Mouse (Mus musculus) neural tube, embryonic 11.5 days (tissue): ENCODE results near the gene Onecut1. TPM values are rescaled to one million over a fixed set of nuclear protein-coding genes. Genes with fewer than 3 reads are reported as not detected.

ENCODE experiments used
- ATAC-seq: fragments of 200-750 bp; cut with Nextera tagmentation; 2 replicates; pipeline ENCODE4 v1.8.0; 2017; ENCODE audit warnings: moderate number of reproducible peaks, mild to moderate bottlenecking, moderate TSS enrichment, moderate library complexity; ENCODE audit not compliant: insufficient read depth, low FRiP score, low TSS enrichment
- DNase-seq: peaks from one replicate; pipeline ENCODE4 v3.0.0-alpha.2; 2015; ENCODE audit warnings: low spot score
- H3K27ac ChIP-seq: fragments of 300-500 bp; sonication (generic); 2 replicates; pipeline ENCODE4 v1.5.1; 2014; ENCODE audit warnings: low read depth, mild to moderate bottlenecking, low read length
- H3K27me3 ChIP-seq: fragments of 300-500 bp; sonication (generic); 2 replicates; pipeline ENCODE4 v1.6.1; 2014; ENCODE audit warnings: mild to moderate bottlenecking, low read length, mixed read lengths; ENCODE audit not compliant: control insufficient read depth, insufficient read depth
- H3K36me3 ChIP-seq: fragments of 300-500 bp; sonication (generic); 2 replicates; pipeline ENCODE4 v1.6.1; 2014; ENCODE audit warnings: mild to moderate bottlenecking, low read length, moderate library complexity, mixed read lengths; ENCODE audit not compliant: control insufficient read depth, insufficient read depth
- H3K4me1 ChIP-seq: fragments of 300-500 bp; sonication (generic); 2 replicates; pipeline ENCODE4 v1.6.1; 2014; ENCODE audit warnings: low read length, mixed read lengths; ENCODE audit not compliant: control insufficient read depth, insufficient read depth
- H3K4me2 ChIP-seq: fragments of 300-500 bp; sonication (generic); 2 replicates; pipeline ENCODE4 v1.6.1; 2014; ENCODE audit warnings: low read depth, mild to moderate bottlenecking, moderate library complexity
- H3K4me3 ChIP-seq: fragments of 300-500 bp; sonication (generic); 2 replicates; pipeline ENCODE4 v1.5.1; 2014; ENCODE audit warnings: low read depth, low read length
- H3K9ac ChIP-seq: fragments of 300-500 bp; sonication (generic); 2 replicates; pipeline ENCODE4 v1.6.1; 2014; ENCODE audit warnings: mild to moderate bottlenecking, low read length
- H3K9me3 ChIP-seq: fragments of 300-500 bp; sonication (generic); 2 replicates; pipeline ENCODE4 v1.6.1; 2016; ENCODE audit warnings: low read length; ENCODE audit not compliant: control insufficient read depth
- WGBS: fragments of 180-500 bp; shearing (Covaris S2); extraction: QIAGEN DNeasy Blood & Tissue Kit; methylation state at CpG from one replicate; pipeline ENCODE4 v1.1.7; 2014; 5-methylcytosine and 5-hydroxymethylcytosine counted together
- polyA plus RNA-seq: library from polyadenylated mRNA; unstranded; fragments of >200 nt; fragmentation: Nextera tagmentation; extraction: Ambion mirVana; gene quantifications from 2 replicates; pipeline ENCODE4 v1.2.1, GENCODE M21; 2014

Gene Onecut1
- polyA plus RNA-seq, 1 experiment from 2014 or later = 8.6 TPM

GRCm38 (mm10) chr9:74849195-74849978, 12.3 kb upstream of the Onecut1 start:
- Histone ChIP-seq H3K27ac (peak overlapping the region; percentile 79), H3K36me3 (no peaks in the 10 kb centered on the region), H3K4me3 (peak overlapping the region; percentile 43), H3K4me1 (peaks cover 21% of the 10 kb centered on the region), H3K9ac (peak overlapping the region; percentile 49; the same call in 1 of the 2 replicates), H3K9me3 (no peaks in the 10 kb centered on the region), H3K27me3 (peaks cover 78% of the 10 kb centered on the region), H3K4me2 (peak overlapping the region; percentile 65)
- ATAC-seq = no peak
- peak; percentile 54 for DNase-seq
- WGBS = under 1% methylated on average over 60 of the region's 63 CpGs

DNA sequence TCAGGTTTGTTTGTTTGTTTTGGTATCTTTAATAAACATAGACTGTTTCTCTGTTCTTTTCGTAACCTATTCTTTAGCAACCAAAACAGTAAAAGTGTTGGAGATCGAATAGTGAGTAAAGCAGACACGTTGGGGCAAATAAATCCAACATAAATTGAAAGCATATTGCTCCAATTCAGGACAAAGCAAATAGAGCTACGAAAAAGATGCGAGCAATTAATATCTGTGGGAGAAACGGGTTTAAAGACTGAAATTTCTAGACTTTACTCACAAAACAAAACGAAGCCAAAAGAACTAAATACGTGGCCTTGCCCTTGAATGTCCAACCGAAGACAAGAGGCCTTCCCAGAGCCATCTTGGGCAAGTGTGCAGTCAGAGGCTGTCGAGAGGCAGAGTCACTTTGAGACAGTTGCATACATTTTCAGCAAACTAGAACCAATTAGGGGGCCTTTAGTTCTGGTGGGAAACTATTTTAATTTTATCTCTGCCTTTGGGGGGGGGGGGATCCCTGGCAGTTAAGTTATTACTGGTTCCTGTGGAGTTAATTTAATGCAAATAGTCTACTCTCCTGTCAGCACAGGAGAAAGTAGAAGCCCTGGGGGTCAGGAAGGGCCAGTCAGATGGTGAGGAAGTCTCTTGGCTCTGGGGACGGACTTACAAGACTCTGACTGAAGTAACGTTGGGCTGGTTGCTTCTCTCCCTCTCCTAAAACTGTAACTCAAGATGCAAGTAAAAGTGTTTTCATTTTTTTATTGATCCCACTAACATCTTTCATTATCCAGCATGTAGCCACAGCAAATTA, 11.5 kb upstream of the Onecut1 start:
- Histone ChIP-seq H3K4me2 (no peak overlapping the region), H3K36me3 (no peaks in the 10 kb centered on the region), H3K4me3 (no peak overlapping the region), H3K4me1 (peaks cover 21% of the 10 kb centered on the region), H3K9ac (no peak overlapping the region), H3K27me3 (peaks cover 85% of the 10 kb centered on the region), H3K9me3 (no peaks in the 10 kb centered on the region), H3K27ac (no peak overlapping the region)
- no peak for ATAC-seq
- 3% methylated on average over 12 of the region's 12 CpGs for WGBS
- DNase-seq = peak; percentile 34

DNA sequence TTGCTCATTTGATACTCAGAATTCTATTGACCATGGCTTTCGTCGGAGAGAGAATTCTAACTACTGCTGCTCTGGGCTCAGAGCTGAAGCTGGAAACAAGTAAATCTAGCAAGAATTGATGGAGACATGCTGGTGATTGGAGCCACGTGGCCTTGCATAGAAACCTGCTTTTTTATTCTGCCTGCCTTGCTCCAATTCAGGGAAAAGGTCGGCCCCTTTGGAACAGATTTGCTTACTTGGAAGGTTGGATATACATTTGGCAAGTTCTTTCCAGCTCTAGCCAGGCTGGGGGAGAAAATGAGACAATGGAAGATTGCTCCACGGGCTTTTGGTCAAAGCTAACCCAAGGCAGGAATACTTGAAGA, 11.0 kb upstream of the Onecut1 start:
- H3K27ac ChIP-seq = no peak overlapping the region
- H3K4me3 ChIP-seq = no peak overlapping the region
- no peaks in the 10 kb centered on the region for H3K9me3 ChIP-seq
- no peak for ATAC-seq
- peaks cover 90% of the 10 kb centered on the region for H3K27me3 ChIP-seq
- DNase-seq = no peak
- no peak overlapping the region for H3K9ac ChIP-seq
- no peaks in the 10 kb centered on the region for H3K36me3 ChIP-seq
- H3K4me1 ChIP-seq = peaks cover 21% of the 10 kb centered on the region
- no peak overlapping the region for H3K4me2 ChIP-seq
- 3% methylated on average over 5 of the region's 5 CpGs for WGBS

DNA sequence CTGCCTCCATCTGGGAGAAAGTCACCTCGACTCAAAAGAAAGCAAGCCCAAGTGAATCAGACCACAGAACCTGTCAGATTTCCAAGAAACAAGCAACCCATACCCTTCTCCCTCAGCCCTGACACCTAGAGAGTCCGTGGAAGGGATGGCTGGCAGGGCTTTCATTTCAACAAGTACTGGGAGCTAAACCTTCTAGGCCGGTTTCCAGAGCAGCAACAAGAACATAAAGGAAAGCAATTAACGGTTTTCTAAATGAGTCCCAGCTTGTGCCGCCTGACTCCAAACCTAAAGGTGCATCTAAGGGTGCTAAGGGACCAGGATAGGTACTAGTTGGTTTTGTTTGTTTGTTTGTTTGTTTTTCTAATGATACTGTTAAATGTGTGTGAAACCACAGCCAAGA, 10.1 kb upstream of the Onecut1 start:
- Histone ChIP-seq H3K4me1 (peaks cover 21% of the 10 kb centered on the region), H3K4me3 (no peak overlapping the region), H3K27ac (no peak overlapping the region), H3K36me3 (no peaks in the 10 kb centered on the region), H3K27me3 (peaks cover 90% of the 10 kb centered on the region), H3K4me2 (no peak overlapping the region), H3K9me3 (no peaks in the 10 kb centered on the region), H3K9ac (no peak overlapping the region)
- ATAC-seq (no peak), DNase-seq (peak; percentile 8)
- WGBS = under 1% methylated on average over 5 of the region's 5 CpGs

DNA sequence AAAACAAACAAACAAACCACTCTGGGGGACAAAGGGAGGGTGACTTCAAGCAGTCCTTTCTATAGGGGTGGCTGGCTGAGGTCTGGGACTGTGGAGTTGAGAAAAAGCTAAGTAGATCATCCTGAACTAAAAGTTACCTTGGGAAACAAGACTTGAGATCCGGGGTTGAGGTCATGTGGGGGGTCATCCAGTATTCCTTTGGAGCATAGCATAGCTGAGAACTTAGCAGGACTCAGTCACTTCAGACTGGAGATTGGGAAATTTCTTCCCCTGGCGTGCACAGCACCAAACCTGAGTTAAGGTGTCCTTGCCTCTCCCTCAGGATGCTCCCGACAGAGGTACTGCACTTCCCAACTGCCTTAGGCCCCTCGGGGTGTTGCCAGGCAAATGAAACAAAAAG, 9.4 kb upstream of the Onecut1 start:
- 0 out of 2 replicates have a peak overlapping the region, but pooled peaks have one; percentile 5 for H3K4me2 ChIP-seq
- WGBS = 1% methylated on average over 4 of the region's 4 CpGs
- peaks cover 17% of the 10 kb centered on the region for H3K4me1 ChIP-seq
- no peak overlapping the region for H3K9ac ChIP-seq
- no peaks in the 10 kb centered on the region for H3K36me3 ChIP-seq
- H3K9me3 ChIP-seq = no peaks in the 10 kb centered on the region
- H3K27ac ChIP-seq = no peak overlapping the region
- peaks cover 90% of the 10 kb centered on the region for H3K27me3 ChIP-seq
- DNase-seq (no peak), ATAC-seq (no peak)
- no peak overlapping the region for H3K4me3 ChIP-seq

DNA sequence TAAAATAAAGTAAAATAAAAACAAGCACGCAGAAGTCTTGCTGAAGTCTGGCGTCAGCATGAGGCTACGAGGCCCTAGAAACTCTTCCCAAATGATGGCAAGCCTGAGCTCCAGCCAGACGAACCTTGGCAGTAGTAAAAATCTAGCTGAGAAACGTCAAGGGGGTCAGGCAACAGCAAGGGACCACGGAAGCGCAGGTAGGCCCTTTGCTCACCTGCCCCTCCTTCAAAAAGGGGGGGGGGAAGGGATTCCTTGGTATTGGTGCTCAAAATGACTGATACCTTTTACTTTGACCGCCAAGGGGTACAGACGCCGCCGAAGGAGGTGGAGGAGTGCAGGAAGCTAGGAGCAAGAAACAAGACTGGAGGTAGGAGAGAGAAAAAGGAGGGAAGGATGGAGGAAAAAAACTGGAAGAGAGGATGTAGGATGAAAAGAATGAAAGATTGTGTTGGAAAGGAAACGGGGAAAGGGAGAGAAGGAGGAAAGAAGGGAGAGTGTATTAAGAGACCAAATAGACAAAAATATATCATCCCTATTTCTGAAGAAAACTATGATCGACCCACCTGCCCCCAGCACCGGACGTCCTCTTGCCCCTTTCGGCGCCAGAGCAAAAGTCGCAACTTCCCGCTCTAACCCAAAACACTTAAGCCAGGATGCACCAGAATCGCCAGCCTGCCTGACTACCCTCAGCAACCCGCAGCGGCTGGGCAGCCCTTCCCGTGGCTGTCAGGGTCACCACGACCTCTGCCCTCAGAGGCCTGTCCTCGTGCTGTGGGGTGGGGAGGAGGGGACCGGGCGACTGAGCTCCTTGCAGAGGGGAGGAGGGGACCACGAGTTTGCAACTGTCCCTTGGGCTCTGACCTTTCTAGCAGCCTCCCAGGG, 8.3 kb upstream of the Onecut1 start:
- H3K27me3 ChIP-seq = peaks cover 91% of the 10 kb centered on the region

DNA sequence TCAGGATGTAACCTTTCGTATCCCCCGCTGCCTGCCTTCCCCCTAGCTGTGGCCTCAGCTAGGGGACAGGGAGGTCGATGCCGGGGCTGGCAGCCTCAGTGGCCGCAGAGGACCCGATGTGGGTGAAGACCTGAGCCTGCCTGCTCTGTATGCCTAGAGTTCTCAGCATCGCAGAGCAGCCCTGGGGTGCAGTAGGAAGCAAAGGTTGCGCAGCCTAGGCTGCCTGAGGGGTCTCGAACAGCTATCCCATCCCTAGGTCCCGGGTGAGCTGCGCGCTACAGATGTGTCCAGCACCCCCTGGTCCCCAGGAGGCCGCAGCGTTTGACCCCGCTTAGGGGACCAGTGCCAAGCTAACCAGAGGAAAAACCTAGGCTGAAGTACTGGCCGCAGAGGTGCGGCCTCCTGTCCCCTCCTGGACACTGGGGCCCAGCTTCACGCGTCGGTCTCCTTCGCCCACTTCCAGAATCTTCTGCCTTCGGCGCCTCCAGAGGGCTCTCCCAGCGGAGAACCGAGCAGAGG, 7.6 kb upstream of the Onecut1 start:
- Histone ChIP-seq H3K4me1 (peaks cover 10% of the 10 kb centered on the region), H3K9me3 (no peaks in the 10 kb centered on the region), H3K9ac (no peak overlapping the region), H3K27ac (no peak overlapping the region; the same call in 1 of the 2 replicates), H3K36me3 (no peaks in the 10 kb centered on the region), H3K4me2 (0 out of 2 replicates have a peak overlapping the region, but pooled peaks have one; percentile 13), H3K4me3 (no peak overlapping the region), H3K27me3 (peaks cover 91% of the 10 kb centered on the region)
- DNase-seq (peak; percentile 55), ATAC-seq (0 out of 2 replicates have a peak, but pooled peaks have one; percentile 17)
- under 1% methylated on average over 25 of the region's 25 CpGs for WGBS

More for the DNA sequence above, 8.3 kb upstream of the Onecut1 start:
- no peak overlapping the region; the same call in 1 of the 2 replicates for H3K27ac ChIP-seq
- no peaks in the 10 kb centered on the region for H3K9me3 ChIP-seq
- H3K4me2 ChIP-seq = no peak overlapping the region
- no peak overlapping the region for H3K9ac ChIP-seq
- no peak overlapping the region for H3K4me3 ChIP-seq
- DNase-seq (peak; percentile 11), ATAC-seq (0 out of 2 replicates have a peak, but pooled peaks have one; percentile 4)
- under 1% methylated on average over 28 of the region's 28 CpGs for WGBS
- H3K4me1 ChIP-seq = peaks cover 16% of the 10 kb centered on the region
- no peaks in the 10 kb centered on the region for H3K36me3 ChIP-seq

DNA sequence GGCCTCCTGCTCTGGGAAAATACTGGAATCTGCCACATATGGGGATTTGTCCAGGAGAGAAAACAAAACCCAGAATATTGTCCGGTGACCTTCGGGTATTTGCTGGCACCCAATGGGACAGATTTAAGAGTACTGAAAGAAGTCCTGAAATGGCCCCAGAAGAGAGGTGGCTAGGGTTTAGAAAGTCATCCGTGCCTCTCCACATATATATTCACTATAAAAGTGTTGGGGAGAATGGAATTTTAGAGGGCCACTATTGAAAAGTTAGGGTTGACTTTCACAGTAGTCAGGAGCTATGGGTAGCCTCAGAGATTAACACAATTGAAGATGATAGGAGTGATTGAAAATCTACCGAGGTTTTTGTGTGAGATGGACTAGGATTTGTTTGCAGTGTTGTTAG, 6.3 kb upstream of the Onecut1 start:
- 4% methylated on average over 4 of the region's 4 CpGs for WGBS
- ATAC-seq = no peak
- DNase-seq = no peak
- Histone ChIP-seq H3K4me2 (no peak overlapping the region), H3K36me3 (no peaks in the 10 kb centered on the region), H3K9ac (no peak overlapping the region), H3K9me3 (no peaks in the 10 kb centered on the region), H3K27ac (no peak overlapping the region), H3K4me3 (no peak overlapping the region), H3K27me3 (peaks cover 97% of the 10 kb centered on the region), H3K4me1 (peaks cover 9% of the 10 kb centered on the region)
